Mouse (Mus musculus): ENCODE measurements around the gene Hist1h3b. TPM values are rescaled to one million over a fixed set of nuclear protein-coding genes. Genes with fewer than 3 reads are reported as not detected.
"Not testable (repeated sequence)": the region's sequence is repeated elsewhere in the genome, so short reads cannot be mapped to it uniquely, and the experiment has no call there.

Gene Hist1h3b
- polyA plus RNA-seq, 1 experiment = 0.48 TPM

- DNase-seq (ENCODE audit: low spot score) = no peak
Measured at GRCm38 (mm10) chr13:23753314-23754078, 1.4 kb downstream of the Hist1h3b start.

GRCm38 (mm10) chr13:23755000-23755399, 2.9 kb downstream of the Hist1h3b start:
- DNase-seq (ENCODE audit: low spot score) = no peak

GRCm38 (mm10) chr13:23756790-23757189, 4.7 kb downstream of the Hist1h3b start, which contains the start of gene Hist1h4b:
Gene Hist1h4b (plus strand): TSS chr13:23757013.
- no peak for DNase-seq (ENCODE audit: low spot score)

- DNase-seq (ENCODE audit: low spot score) = no peak
Measured at GRCm38 (mm10) chr13:23757211-23757773, 5.2 kb downstream of the Hist1h3b start.

- DNase-seq (ENCODE audit: low spot score) = no peak
Measured at GRCm38 (mm10) chr13:23757921-23758320, 5.9 kb downstream of the Hist1h3b start.

GRCm38 (mm10) chr13:23759251-23759771, 7.2 kb downstream of the Hist1h3b start:
- DNase-seq (ENCODE audit: low spot score) = no peak

GRCm38 (mm10) chr13:23759916-23760239, 7.8 kb downstream of the Hist1h3b start:
- no peak for DNase-seq (ENCODE audit: low spot score)

GRCm38 (mm10) chr13:23760240-23760971, 8.3 kb downstream of the Hist1h3b start:
- no peak for DNase-seq (ENCODE audit: low spot score)

- peak; percentile 86 for DNase-seq (ENCODE audit: low spot score)
Measured at GRCm38 (mm10) chr13:23760972-23761864, 9.2 kb downstream of the Hist1h3b start, which contains the start of gene Hist1h4a. Gene Hist1h4a (minus strand): TSS chr13:23761230.

- DNase-seq (ENCODE audit: low spot score) = peak; percentile 42
Measured at GRCm38 (mm10) chr13:23761871-23762821, 10.1 kb downstream of the Hist1h3b start, which contains the start of gene Hist1h3a. Gene Hist1h3a (minus strand): TSS chr13:23762386.

GRCm38 (mm10) chr13:23763242-23763585, 11.1 kb downstream of the Hist1h3b start:
- no peak for DNase-seq (ENCODE audit: low spot score)

GRCm38 (mm10) chr13:23763586-23764323, 11.7 kb downstream of the Hist1h3b start, which contains the start of gene Hist1h1a:
Gene Hist1h1a (plus strand): TSS chr13:23763666.
- peak; percentile 60 for DNase-seq (ENCODE audit: low spot score)

- DNase-seq (ENCODE audit: low spot score) = no peak
Measured at GRCm38 (mm10) chr13:23764324-23765171, 12.5 kb downstream of the Hist1h3b start.

GRCm38 (mm10) chr13:23765172-23765513, 13.1 kb downstream of the Hist1h3b start:
- DNase-seq (ENCODE audit: low spot score) = no peak

- DNase-seq (ENCODE audit: low spot score) = no peak
Measured at GRCm38 (mm10) chr13:23766772-23767171, 14.7 kb downstream of the Hist1h3b start.

- DNase-seq (ENCODE audit: low spot score) = no peak
Measured at GRCm38 (mm10) chr13:23768834-23769397, 16.8 kb downstream of the Hist1h3b start.

GRCm38 (mm10) chr13:23769613-23770012, 17.5 kb downstream of the Hist1h3b start, which contains the start of gene Trim38:
Gene Trim38 (plus strand): TSS chr13:23769913.
- not testable (repeated sequence) for DNase-seq (ENCODE audit: low spot score)
